Mouse (Mus musculus) kidney, embryonic 14.5 days (tissue): ENCODE measurements around the gene Gm11020. TPM values are rescaled to one million over a fixed set of nuclear protein-coding genes. Genes with fewer than 3 reads are reported as not detected.

Experiments
- ATAC-seq: fragments of 200-750 bp; cut with Nextera tagmentation; 2 replicates; pipeline ENCODE4 v1.8.0; 2017; ENCODE audit warnings: moderate number of reproducible peaks, mild to moderate bottlenecking, moderate TSS enrichment, moderate library complexity; ENCODE audit not compliant: low FRiP score, low TSS enrichment
- H3K27ac ChIP-seq: fragments of 300-500 bp; sonication (generic); 2 replicates; pipeline ENCODE4 v1.5.1; 2014; ENCODE audit warnings: low read depth, mild to moderate bottlenecking, low read length, moderate library complexity, mixed read lengths
- H3K27me3 ChIP-seq: fragments of 300-500 bp; sonication (generic); 2 replicates; pipeline ENCODE4 v1.6.1; 2014; ENCODE audit warnings: mild to moderate bottlenecking, low read length; ENCODE audit not compliant: control insufficient read depth, insufficient read depth
- H3K36me3 ChIP-seq: fragments of 300-500 bp; sonication (generic); 2 replicates; pipeline ENCODE4 v1.6.1; 2014; ENCODE audit warnings: low read length, mixed read lengths; ENCODE audit not compliant: control insufficient read depth, insufficient read depth
- H3K4me1 ChIP-seq: fragments of 300-500 bp; sonication (generic); 2 replicates; pipeline ENCODE4 v1.6.1; 2014; ENCODE audit warnings: low read length, mixed read lengths; ENCODE audit not compliant: control insufficient read depth, insufficient read depth
- H3K4me2 ChIP-seq: fragments of 300-500 bp; sonication (generic); replicated peaks from 2 replicates; pipeline ENCODE4 v1.6.1; 2014; ENCODE audit warnings: low read depth, mild to moderate bottlenecking, low read length
- H3K4me3 ChIP-seq: fragments of 300-500 bp; sonication (generic); 2 replicates; pipeline ENCODE4 v1.5.1; 2014; ENCODE audit warnings: mild to moderate bottlenecking, low read length
- H3K9ac ChIP-seq: fragments of 300-500 bp; sonication (generic); 2 replicates; pipeline ENCODE4 v1.6.1; 2014; ENCODE audit warnings: low read depth, mild to moderate bottlenecking, low read length, moderate library complexity
- H3K9me3 ChIP-seq: fragments of 300-500 bp; sonication (generic); 2 replicates; pipeline ENCODE4 v1.6.1; 2016; ENCODE audit warnings: low read length; ENCODE audit not compliant: control insufficient read depth
- WGBS: fragments of 180-500 bp; shearing (Covaris S2); extraction: QIAGEN DNeasy Blood & Tissue Kit; methylation state at CpG from one replicate; pipeline ENCODE4 v1.1.7; 2014; 5-methylcytosine and 5-hydroxymethylcytosine counted together
- polyA plus RNA-seq: library from polyadenylated mRNA; unstranded; fragments of >200 nt; fragmentation: Nextera tagmentation; extraction: Ambion mirVana; gene quantifications from 2 replicates; pipeline ENCODE4 v1.2.1, GENCODE M21; 2014

The Gm11020 gene
- polyA plus RNA-seq, 1 experiment from 2014 or later, result not detected

DNA sequence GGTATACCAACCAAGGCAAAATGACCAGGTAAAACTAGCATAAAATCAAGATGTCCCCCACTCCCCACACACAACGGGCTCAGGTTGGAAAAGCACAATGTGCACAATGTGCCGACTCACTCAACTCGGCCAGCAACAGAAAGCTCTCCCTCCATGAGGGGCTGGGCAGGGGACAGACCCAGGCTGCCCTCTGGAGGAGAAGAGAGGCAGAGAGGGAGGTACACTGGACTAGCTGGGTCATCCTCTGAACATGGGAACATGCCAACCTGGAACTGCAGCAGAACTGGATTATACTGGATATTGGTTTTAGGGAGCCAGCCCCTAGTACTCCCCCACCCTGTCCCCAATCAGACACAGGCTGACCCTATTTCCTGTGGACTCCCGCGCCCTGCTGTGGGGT is 31.8 kb downstream of the Gm11020 start:
- Histone ChIP-seq H3K9ac (no peak overlapping the region), H3K4me1 (no peaks in the 10 kb centered on the region), H3K27me3 (no peaks in the 10 kb centered on the region), H3K4me3 (no peak overlapping the region), H3K27ac (no peak overlapping the region), H3K4me2 (no peak overlapping the region), H3K9me3 (no peaks in the 10 kb centered on the region), H3K36me3 (peaks cover 26% of the 10 kb centered on the region; the same call in 1 of the 2 replicates)
- ATAC-seq, result 0 out of 2 replicates have a peak, but pooled peaks have one; percentile 45
- 67% methylated on average over 5 of the region's 5 CpGs for WGBS

- Histone ChIP-seq H3K36me3 (peaks cover 23% of the 10 kb centered on the region; the same call in 1 of the 2 replicates), H3K4me3 (no peak overlapping the region), H3K9me3 (no peaks in the 10 kb centered on the region), H3K27me3 (no peaks in the 10 kb centered on the region), H3K27ac (no peak overlapping the region), H3K4me2 (no peak overlapping the region), H3K9ac (no peak overlapping the region), H3K4me1 (no peaks in the 10 kb centered on the region)
- ATAC-seq, result no peak
- WGBS, result 87% methylated on average over 10 of the region's 10 CpGs
Measured at GRCm38 (mm10) chr8:104354504-104354903, 33.1 kb downstream of the Gm11020 start.

GRCm38 (mm10) chr8:104358637-104359036 is 37.3 kb downstream of the Gm11020 start:
- H3K4me3 ChIP-seq, result no peak overlapping the region
- H3K4me2 ChIP-seq, result no peak overlapping the region
- 0 out of 2 replicates have a peak, but pooled peaks cover 4% of the 10 kb centered on the region for H3K4me1 ChIP-seq
- no peaks in the 10 kb centered on the region for H3K9me3 ChIP-seq
- no peak for ATAC-seq
- no peaks in the 10 kb centered on the region for H3K27me3 ChIP-seq
- H3K36me3 ChIP-seq, result peaks cover 20% of the 10 kb centered on the region; the same call in 1 of the 2 replicates
- WGBS, result 89% methylated on average over 3 of the region's 3 CpGs
- no peak overlapping the region for H3K9ac ChIP-seq
- no peak overlapping the region for H3K27ac ChIP-seq

DNA sequence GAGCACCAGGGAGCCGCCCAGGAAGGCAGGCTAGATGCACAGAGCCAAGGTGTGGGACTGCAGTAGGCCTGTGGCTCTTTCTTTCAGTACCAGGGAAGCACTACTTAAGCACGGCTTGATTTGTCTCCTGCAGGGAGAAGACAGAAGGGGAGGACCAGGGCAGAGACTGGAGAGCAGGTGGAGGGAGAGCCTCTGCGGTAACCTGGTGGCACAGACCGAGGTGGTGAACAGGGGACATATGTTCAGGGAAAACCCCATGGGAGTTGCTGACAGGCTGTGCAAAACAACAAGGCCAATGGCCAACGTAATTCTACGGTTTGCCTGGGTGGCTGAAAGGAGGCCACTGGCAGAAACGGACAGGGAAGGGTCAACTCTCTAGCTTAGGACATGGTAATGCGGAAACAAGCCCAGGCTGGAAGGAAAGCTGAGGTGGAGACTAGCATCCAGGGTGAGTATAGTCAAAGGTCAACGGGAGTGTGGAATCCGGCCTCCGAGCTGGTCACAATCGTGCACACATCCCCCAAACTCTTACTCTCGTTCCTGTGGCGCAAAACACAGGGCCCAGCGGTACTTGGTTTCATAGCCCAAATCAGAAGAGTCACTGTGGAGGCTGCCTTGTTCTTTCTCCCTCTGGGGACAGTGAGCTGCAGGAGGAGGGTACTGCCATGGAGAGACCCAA is 38.5 kb downstream of the Gm11020 start:
- H3K4me3 ChIP-seq, result no peak overlapping the region
- H3K4me2 ChIP-seq, result no peak overlapping the region
- H3K4me1 ChIP-seq, result peaks cover 4% of the 10 kb centered on the region; the same call in 1 of the 2 replicates
- H3K36me3 ChIP-seq, result peaks cover 12% of the 10 kb centered on the region; the same call in 1 of the 2 replicates
- no peaks in the 10 kb centered on the region for H3K9me3 ChIP-seq
- H3K27me3 ChIP-seq, result no peaks in the 10 kb centered on the region
- no peak overlapping the region for H3K9ac ChIP-seq
- no peak for ATAC-seq
- 73% methylated on average over 15 of the region's 15 CpGs for WGBS
- no peak overlapping the region for H3K27ac ChIP-seq

GRCm38 (mm10) chr8:104365695-104366094 is 44.3 kb downstream of the Gm11020 start:
- H3K4me1 ChIP-seq, result peaks cover 29% of the 10 kb centered on the region
- H3K4me2 ChIP-seq, result no peak overlapping the region
- H3K27ac ChIP-seq, result no peak overlapping the region
- no peak overlapping the region for H3K9ac ChIP-seq
- H3K36me3 ChIP-seq, result no peaks in the 10 kb centered on the region
- no peak overlapping the region for H3K4me3 ChIP-seq
- WGBS, result 85% methylated on average over 9 of the region's 9 CpGs
- ATAC-seq, result no peak
- no peaks in the 10 kb centered on the region for H3K9me3 ChIP-seq
- no peaks in the 10 kb centered on the region for H3K27me3 ChIP-seq

DNA sequence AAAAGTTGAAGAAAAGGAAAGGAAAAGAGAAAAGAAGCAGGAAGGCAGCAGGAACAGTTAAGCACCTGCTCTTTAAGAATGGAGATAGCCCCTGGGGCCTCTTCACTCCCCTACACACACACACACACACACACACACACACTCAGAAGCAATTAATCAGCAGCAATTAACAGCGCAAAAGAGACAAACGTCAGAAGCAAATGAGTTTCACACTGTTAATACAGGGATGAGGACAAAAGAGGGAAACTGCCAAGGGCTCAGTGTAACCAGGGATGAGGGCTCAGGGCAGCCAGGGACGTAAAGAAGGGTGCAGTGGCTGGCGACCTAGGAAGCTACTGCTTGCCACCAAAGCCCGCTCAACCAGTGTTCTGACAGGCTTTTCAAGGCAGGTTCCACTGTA is 46.0 kb downstream of the Gm11020 start:
- Histone ChIP-seq H3K4me1 (peaks cover 28% of the 10 kb centered on the region), H3K27ac (no peak overlapping the region), H3K9ac (no peak overlapping the region), H3K9me3 (no peaks in the 10 kb centered on the region), H3K4me2 (no peak overlapping the region), H3K27me3 (no peaks in the 10 kb centered on the region), H3K4me3 (no peak overlapping the region), H3K36me3 (no peaks in the 10 kb centered on the region)
- ATAC-seq, result no peak
- WGBS, result 37% methylated on average over 5 of the region's 5 CpGs

DNA sequence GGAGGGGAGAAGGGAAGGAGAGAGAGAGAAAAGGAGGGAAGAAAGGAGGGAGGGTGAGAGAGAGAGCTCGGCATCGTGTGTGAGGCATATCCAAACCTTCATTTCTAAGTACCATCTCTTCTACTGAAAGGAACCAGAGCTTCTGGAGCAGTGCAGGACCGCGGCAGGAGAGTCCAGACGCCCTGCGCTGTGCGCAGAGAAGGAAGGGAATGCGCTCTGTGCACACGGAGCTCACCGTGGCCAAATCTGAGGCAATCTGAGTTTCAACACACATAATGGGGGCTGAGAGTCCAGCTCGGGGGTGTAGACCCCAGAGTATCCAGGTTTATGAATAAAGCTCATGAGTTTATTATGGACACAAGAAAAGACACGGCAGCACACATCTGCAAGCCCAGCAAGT is 48.2 kb downstream of the Gm11020 start:
- Histone ChIP-seq H3K27me3 (no peaks in the 10 kb centered on the region), H3K4me3 (no peak overlapping the region), H3K27ac (no peak overlapping the region), H3K4me2 (no peak overlapping the region), H3K36me3 (no peaks in the 10 kb centered on the region), H3K9me3 (no peaks in the 10 kb centered on the region), H3K4me1 (peaks cover 35% of the 10 kb centered on the region), H3K9ac (no peak overlapping the region)
- WGBS, result 80% methylated on average over 12 of the region's 12 CpGs
- no peak for ATAC-seq

- Histone ChIP-seq H3K4me2 (no peak overlapping the region), H3K9ac (no peak overlapping the region)
Measured at GRCm38 (mm10) chr8:104370071-104370470, 48.7 kb downstream of the Gm11020 start.

GRCm38 (mm10) chr8:104371121-104371520 is 49.8 kb downstream of the Gm11020 start:
- no peak overlapping the region for H3K4me2 ChIP-seq
- no peak overlapping the region for H3K27ac ChIP-seq
- no peaks in the 10 kb centered on the region for H3K27me3 ChIP-seq
- H3K4me3 ChIP-seq, result no peak overlapping the region
- H3K4me1 ChIP-seq, result peaks cover 45% of the 10 kb centered on the region
- no peak overlapping the region for H3K9ac ChIP-seq
- 83% methylated on average over 6 of the region's 6 CpGs for WGBS
- ATAC-seq, result no peak
- no peaks in the 10 kb centered on the region for H3K9me3 ChIP-seq
- no peaks in the 10 kb centered on the region for H3K36me3 ChIP-seq

More at GRCm38 (mm10) chr8:104370071-104370470, 48.7 kb downstream of the Gm11020 start:
- peaks cover 39% of the 10 kb centered on the region for H3K4me1 ChIP-seq
- H3K27me3 ChIP-seq, result no peaks in the 10 kb centered on the region
- H3K4me3 ChIP-seq, result no peak overlapping the region
- H3K9me3 ChIP-seq, result no peaks in the 10 kb centered on the region
- 72% methylated on average over 6 of the region's 6 CpGs for WGBS
- no peaks in the 10 kb centered on the region for H3K36me3 ChIP-seq
- no peak overlapping the region for H3K27ac ChIP-seq
- no peak for ATAC-seq
